Mouse (Mus musculus): Measurements from ENCODE around the gene Usp3.

GRCm38 (mm10) chr9:66585191-66585590 lies 7.8 kb downstream of the Usp3 start:
- TF ChIP-seq CTCF (IDR thresholded peaks at IDR 0.05; ENCODE audit: borderline replicate concordance, control insufficient read depth, extremely low read depth, insufficient read depth, low read length, poor library complexity) (no peak), POLR2A (IDR thresholded peaks at IDR 0.05; ENCODE audit: control insufficient read depth, extremely low read depth, insufficient read depth, low read length, poor library complexity) (no peak)
